Mouse (Mus musculus) spleen, adult 2 months (tissue): ENCODE measurements around the gene Cib1.

Experiments used
- CTCF ChIP-seq: fragments of 200-500 bp; IDR thresholded peaks from 2 replicates; pipeline ENCODE4 v1.5.1; 2011; ENCODE audit warnings: mild to moderate bottlenecking, inconsistent platforms; ENCODE audit not compliant: insufficient read depth, insufficient read length, insufficient replicate concordance; ENCODE audit errors: extremely low read depth
- POLR2A ChIP-seq: fragments of 200-500 bp; IDR thresholded peaks from 2 replicates; pipeline ENCODE4 v1.6.1; 2011; ENCODE audit warnings: low read depth, low read length, inconsistent platforms

DNA sequence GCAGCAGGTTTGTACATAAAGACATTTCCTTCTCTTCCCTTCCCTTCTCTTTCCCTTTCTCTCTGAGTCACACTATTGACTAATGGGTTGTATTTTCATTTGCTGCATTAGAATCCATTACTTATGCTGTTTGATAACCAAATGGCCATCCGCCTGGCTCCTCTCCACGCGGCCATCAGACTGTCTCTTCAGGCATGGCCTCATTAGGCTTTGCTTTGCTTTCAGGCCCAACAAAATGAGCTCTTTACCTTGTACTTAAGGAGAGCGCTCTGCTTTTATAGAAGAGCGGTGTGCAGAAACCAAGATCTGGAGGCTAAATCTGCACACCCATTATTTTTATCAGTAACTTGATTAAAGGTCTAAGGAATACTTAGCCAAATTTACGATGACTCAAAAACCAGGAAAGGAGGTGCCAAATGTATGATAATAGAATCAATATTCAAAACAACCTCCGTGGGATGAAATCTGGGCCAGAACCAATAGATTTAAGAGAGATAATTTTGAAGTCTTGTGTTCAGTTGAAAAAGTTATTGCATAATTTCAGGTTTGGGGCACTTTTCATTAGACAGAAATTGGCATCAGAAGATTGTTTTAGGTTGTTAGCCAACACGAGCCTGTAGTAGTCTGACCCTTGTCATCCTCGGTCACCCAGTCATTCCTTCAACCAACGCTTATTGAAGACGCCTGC is 36.9 kb downstream of the Cib1 start:
- TF ChIP-seq CTCF: no peak
- TF ChIP-seq POLR2A: no peak
